Mouse (Mus musculus) layer of hippocampus, postnatal 10 days (tissue): ENCODE measurements at regions not wholly inside any gene's neighbourhood (a gene's known extent, or its start where the extent isn't known, plus 50 kb on each side); places are given as distances from the start of the nearest gene placed in this dataset.
A peak's percentile ranks its signal among the peaks of the same experiment; 100 is the strongest.

Experiments used
- DNase-seq, 2 experiments: peaks; one replicate each; pipeline ENCODE4 v3.0.0; 2021; ENCODE audit warnings: low spot score in 2 of 2

GRCm38 (mm10) chr1:137171451-137171850 is 211.2 kb upstream of the Nr5a2 start:
- peak in 1 of 2 experiments; percentile 3 for DNase-seq

- no peak for DNase-seq
Observed at GRCm38 (mm10) chr1:137147891-137148290, 187.6 kb upstream of the Nr5a2 start.

- no peak for DNase-seq
Observed at GRCm38 (mm10) chr1:137141879-137142570, 181.8 kb upstream of the Nr5a2 start.

GRCm38 (mm10) chr1:137141372-137141771 is 181.1 kb upstream of the Nr5a2 start:
- DNase-seq: no peak

- peak in 1 of 2 experiments; percentile 10 for DNase-seq
Observed at GRCm38 (mm10) chr1:137136156-137136555, 175.9 kb upstream of the Nr5a2 start.

GRCm38 (mm10) chr1:137133734-137134133 is 173.5 kb upstream of the Nr5a2 start:
- no peak for DNase-seq

GRCm38 (mm10) chr1:137130264-137130663 is 170.0 kb upstream of the Nr5a2 start:
- no peak for DNase-seq

GRCm38 (mm10) chr1:137129116-137129515 is 168.9 kb upstream of the Nr5a2 start:
- DNase-seq: no peak

GRCm38 (mm10) chr1:137117866-137118265 is 157.6 kb upstream of the Nr5a2 start:
- no peak for DNase-seq

GRCm38 (mm10) chr1:137106444-137106843 is 146.2 kb upstream of the Nr5a2 start:
- no peak for DNase-seq

GRCm38 (mm10) chr1:137091762-137092161 is 131.5 kb upstream of the Nr5a2 start:
- DNase-seq: no peak

GRCm38 (mm10) chr1:137088148-137088547 is 127.9 kb upstream of the Nr5a2 start:
- DNase-seq: no peak

GRCm38 (mm10) chr1:137086766-137087165 is 126.5 kb upstream of the Nr5a2 start:
- DNase-seq: no peak

- DNase-seq: no peak
Observed at GRCm38 (mm10) chr1:137083500-137083899, 123.3 kb upstream of the Nr5a2 start.

GRCm38 (mm10) chr1:137079401-137080003 is 119.3 kb upstream of the Nr5a2 start:
- DNase-seq: no peak

GRCm38 (mm10) chr1:137074787-137075186 is 114.5 kb upstream of the Nr5a2 start:
- DNase-seq: peak; percentile 25 to 36

GRCm38 (mm10) chr1:137073857-137074572 is 113.8 kb upstream of the Nr5a2 start:
- DNase-seq: peak in 1 of 2 experiments; percentile 5

GRCm38 (mm10) chr1:137060914-137061313 is 100.7 kb upstream of the Nr5a2 start:
- no peak for DNase-seq

GRCm38 (mm10) chr1:137053134-137053533 is 92.9 kb upstream of the Nr5a2 start:
- DNase-seq: no peak

- DNase-seq: no peak
Observed at GRCm38 (mm10) chr1:137051515-137051914, 91.3 kb upstream of the Nr5a2 start.

GRCm38 (mm10) chr1:137044076-137044475 is 83.8 kb upstream of the Nr5a2 start:
- DNase-seq: no peak

- DNase-seq: no peak
Observed at GRCm38 (mm10) chr1:137042414-137043010, 82.3 kb upstream of the Nr5a2 start.
